Mouse (Mus musculus) frontal cortex, adult 2 months (tissue): ENCODE results near the gene Lce1a2. TPM values are rescaled to one million over a fixed set of nuclear protein-coding genes. Genes with fewer than 3 reads are reported as not detected.

Source experiments
- DNase-seq, 2 experiments: peaks; one replicate each; pipeline ENCODE4 v3.0.0; 2022; ENCODE audit warnings: low spot score in 1 of 2; ENCODE audit errors: extremely low spot score in 1 of 2
- polyA plus RNA-seq: library from polyadenylated mRNA; depleted of rRNA; stranded (reverse); fragments of >200 nt; gene quantifications from 2 replicates; pipeline ENCODE4 v1.2.3, GENCODE M21; 2012; rRNA removed

Lce1a2 gene
- polyA plus RNA-seq, result not detected in 2 replicates

DNA sequence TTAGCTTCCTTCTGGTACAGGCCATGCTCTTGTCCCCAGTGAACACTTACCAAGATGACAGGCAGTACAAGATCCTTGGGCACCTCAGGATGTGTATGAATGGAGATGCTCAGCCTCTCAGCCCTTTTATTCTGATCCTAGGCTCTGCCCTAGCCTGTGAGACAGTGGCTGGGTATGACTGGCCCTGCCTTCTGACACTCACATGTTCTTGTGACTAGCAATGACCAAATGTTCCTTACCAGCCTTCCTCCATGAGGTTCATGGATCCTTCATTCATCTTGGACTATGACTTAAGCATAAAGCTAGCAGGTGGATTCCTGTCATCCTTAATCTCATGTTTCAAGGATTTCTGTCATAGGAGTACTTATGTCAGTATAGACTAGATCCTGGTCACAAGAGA, at the start of gene Lce1a2:
Gene Lce1a2 (minus strand): TSS at position 101 of the 400 bp plus-strand sequence.
- no peak for DNase-seq

DNA sequence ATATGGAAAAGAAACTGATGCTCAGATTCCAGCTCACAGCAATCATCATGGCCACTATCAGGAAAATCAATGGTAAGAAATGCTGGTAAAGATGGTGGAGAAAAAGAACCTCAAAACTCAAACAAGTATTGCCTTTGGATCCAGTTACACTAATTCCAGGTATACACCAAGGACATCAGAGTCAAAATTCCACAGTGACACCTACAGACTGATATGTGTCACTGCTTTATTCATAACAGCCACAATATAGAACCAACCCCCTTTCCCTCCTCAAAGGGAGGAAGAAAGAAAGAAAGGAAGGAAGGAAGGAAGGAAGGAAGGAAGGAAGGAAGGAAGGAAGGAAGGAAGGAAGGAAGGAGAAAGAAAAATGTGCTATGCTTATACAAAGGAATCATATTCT, 45.0 kb upstream of the Lce1a2 start:
- no peak for DNase-seq

DNA sequence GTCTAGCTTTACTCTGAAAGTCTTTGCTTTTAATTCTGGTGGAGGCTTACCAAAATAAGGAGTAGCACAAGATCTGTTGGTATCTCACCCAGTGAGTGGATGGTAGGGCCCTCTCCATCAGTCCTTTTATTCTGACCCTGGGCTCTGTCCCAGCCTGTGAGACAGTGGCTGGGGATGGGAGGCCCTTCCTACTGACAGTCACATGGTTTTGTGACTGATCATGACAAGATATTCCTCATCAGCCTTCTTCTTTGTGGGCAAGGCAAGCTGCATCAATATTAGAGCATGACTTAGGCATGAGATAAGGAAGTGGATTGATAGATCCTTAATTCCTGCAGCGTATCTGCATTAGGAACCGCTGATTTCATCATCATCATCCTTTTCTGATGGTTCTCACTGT, 38.9 kb upstream of the Lce1a2 start, which contains the start of gene Lce1e:
Gene Lce1e (minus strand): TSS at position 101 of the 400 bp plus-strand sequence.
- no peak for DNase-seq

DNA sequence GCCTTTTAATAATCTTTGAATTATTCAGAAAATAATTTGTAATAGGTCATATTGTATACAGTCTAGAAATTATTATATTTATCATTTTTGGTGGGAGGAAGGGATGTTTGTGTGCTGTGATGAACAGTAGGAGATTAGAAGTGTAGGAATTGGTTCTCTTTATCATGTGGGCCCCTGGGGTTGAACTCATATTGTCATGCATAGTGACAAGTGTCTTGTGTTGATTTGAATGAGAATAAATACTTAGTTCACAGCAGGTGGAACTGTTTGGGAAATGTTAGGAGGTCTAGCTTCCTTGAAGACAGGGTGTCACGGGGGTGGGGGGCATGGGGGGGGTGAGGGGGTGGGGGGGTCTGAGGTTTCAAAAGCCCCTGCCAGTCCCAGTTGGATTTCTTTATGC, 24.5 kb upstream of the Lce1a2 start:
- no peak for DNase-seq

DNA sequence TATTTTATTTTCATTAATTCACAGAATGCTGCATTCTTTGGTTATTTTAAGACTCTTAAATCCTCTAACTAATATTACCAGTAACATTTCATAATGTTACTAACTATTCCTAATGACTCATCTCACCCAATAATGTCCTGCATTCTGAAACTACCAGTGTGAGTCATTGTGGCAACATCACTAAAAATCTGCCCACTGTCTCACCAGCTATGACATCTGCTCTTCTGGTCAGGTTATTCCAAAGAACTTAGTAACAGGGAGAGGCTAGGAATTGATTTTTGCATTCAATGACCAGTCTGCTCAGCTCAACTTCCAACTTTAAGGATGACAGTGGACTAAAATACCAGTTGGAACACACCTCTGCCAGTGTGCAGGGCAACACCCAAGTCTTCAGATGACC, 21.6 kb upstream of the Lce1a2 start:
- DNase-seq, result no peak

DNA sequence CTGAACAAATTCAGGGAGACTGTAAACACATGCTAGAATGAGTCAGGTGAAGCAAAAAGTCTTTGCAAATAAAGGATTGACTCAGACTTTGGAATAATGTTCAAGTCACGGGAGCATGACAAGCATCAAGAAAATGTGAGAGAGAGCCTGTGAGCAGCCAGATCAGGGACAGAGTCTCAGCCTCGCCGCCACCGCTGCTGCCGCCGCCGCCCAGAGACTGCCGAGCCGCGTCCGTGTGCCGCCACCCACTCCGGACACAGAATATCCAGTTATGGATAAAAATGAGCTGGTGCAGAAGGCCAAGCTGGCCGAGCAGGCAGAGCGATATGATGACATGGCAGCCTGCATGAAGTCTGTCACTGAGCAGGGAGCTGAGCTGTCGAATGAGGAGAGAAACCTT, 19.0 kb upstream of the Lce1a2 start:
- DNase-seq, result peak in 1 of 2 experiments; percentile 2

DNA sequence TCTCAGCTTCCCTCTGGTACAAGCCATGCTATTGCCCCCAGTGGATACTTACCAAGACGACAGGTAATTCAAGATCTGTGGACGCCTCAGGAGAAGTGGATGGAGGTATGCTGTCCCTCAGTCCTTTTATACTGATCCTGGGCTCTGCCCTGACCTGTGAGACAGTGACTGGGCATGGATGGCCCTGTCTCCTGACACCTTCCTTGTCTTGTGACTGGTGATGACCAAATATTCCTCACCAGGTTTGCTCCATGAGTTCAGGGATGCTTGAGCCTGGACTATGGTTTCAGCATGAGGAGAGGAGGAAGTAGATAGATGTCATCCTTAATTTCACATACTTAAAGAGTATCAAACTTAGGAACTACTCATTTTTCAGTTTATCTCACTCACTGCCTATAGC, 17.0 kb upstream of the Lce1a2 start, which contains the start of gene Lce1d:
Gene Lce1d (minus strand): TSS at position 101 of the 400 bp plus-strand sequence.
- DNase-seq, result no peak

DNA sequence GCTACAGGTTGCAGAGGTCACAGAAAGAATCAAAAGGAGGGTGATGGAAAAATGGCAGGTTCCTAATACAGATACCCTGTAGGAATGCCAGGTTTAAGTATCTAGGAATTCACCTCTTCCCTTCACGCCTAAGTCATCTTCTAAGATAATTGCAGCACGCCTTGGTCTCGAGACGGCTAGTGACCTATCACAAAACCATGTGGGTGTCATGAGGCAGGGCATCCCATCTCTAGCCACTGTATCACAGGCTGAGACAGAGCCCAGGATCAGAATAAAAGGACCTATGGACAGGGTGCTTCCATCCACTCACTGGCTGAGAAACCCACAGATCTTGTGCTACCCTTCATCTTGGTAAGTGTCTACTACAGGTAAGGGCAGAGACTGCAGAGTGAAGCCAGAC, 8.8 kb upstream of the Lce1a2 start, which contains the start of gene Lce1c:
Gene Lce1c (plus strand): TSS at position 301 of the 400 bp plus-strand sequence.
- no peak for DNase-seq

DNA sequence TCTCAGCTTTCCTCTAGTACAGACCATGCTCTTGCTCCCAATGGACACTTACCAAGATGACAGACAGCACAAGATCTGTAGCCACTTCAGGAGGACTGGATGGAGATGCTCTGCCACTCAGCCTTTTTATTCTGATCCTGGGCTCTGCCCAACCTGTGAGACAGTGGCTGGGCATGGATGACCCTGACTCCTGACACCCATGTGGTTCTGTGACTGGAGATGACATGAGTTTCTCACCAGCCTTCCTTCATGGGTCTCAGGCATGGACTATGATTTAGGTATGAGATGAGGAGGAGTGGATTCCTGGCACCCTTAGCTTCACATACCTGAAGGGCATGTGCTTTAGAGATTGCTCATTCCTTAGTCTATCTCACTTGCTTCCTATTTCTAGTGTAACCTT, 13.3 kb downstream of the Lce1a2 start, which contains the start of gene Lce1b:
Gene Lce1b (minus strand): TSS at position 101 of the 400 bp plus-strand sequence.
- DNase-seq, result no peak

DNA sequence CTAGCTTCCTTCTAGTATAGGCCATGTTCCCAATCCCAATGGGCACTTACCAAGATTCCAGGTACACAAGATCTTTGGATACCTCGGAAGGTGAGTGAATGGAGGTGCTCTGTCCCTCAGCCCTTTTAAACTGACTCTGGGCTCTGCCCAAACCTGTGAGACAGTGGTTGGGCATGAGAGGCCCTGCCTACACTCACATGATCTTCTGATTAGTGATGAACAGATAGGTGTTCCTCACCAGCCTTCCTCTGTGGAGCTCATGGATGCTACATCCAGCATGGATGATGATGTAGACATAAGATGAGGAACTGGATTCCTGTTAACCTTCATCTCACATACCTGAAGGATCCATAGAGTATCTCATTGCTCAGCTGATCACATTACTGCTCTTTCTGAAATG, 21.9 kb downstream of the Lce1a2 start, which contains the start of gene Lce1a1:
Gene Lce1a1 (minus strand): TSS at position 101 of the 400 bp plus-strand sequence.
- no peak for DNase-seq

DNA sequence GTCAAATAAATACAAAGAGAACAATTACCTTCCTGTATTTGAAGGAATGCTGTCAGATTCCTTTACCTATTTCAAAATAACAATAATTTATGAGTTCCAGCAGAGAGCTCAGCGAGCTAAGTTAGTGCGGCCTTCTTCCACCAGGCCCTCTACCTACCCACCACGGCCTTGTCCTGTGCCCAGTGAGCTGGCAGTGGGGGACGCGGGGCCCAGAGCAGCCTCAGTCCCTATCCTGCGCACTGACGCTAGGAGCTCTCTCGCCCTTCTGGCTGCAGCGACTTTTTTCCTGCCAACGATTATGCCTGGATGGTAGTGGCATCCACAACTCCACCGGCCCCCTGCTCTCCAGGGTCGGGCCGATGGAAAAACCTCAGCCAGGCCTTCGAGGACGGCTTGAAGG, 30.3 kb downstream of the Lce1a2 start:
- no peak for DNase-seq

DNA sequence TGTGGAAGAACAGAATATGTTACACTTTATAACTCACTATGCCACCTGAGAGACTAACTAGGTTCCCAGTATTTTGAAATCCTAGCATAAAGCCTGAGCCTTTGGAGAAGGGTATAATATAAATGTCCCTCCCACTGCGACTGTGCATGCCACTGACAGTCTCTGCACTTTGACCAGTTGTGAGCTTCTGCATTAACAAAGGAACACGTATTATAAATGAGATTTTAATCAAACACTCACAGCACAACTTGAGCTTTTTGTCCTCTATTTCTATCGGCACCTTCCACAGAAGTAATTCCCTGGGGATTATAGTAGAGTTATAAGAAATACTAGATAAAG, 31.5 kb downstream of the Lce1a2 start:
- DNase-seq, result no peak

DNA sequence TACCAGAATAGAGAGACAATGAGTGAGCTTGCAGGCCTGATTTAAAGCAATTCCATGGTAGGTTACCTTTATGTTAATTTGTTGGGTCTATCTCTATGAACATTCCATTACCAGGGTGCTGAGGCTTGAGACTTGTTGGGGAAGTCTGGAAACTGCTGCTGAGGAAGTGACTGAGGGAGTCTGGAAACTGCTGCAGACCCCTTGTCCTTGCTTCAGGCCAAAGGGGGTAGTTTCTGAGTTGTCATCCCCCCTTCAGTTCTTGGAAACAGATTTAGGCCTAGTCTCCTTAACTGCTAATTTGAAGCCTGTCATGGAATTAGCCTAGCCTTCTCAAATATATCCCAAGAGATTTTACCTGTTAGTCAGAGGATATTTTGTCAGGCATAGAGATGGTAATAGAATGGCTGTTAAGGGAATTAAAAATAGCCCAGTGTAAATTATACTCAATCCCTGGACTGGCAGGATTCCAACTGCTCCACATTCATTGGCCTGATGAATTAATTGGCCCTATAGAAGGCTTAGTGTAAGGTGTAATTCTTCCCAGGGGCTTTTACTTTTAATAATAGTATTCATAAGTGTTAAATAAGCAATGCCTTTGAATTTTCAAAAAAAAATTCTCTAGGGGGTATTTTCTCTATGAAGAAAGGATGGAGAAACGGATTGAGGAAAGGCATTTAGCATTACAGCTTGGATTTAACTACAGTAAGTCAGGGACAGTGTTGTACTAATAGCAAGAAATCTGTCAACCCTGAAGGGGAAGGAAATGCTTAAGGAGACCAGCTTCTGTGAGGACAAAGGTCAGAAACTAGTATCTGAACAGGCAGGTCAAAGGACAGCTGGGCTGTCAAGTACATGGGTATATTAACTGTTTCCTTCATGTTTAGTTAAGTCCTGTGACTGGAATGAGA, 32.1 kb downstream of the Lce1a2 start:
- DNase-seq, result no peak

DNA sequence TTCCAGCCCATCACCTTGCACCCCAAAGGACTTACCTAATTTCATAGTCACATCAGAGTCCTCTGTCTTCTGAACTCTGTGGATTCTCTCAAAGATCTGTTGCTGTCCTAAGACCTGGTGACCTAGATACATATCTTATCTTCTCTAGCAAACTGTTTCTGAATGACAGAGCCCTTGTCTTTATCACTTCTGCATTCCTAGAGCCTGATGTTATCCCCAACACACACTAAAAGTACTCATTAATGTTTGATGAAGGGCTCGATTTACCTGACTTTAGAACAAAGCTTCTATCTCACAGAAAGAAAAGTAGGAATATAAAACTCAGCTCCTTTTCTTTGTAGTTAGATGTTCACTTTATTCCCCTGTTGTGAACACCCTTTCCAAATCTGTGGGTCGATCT, 48.6 kb downstream of the Lce1a2 start, which contains the start of gene Lce6a:
Gene Lce6a (minus strand): TSS at position 101 of the 400 bp plus-strand sequence.
- DNase-seq, result no peak

Other genes with a start within 250 kb of the Lce1a2 start
- gene Gm9774, start 240.9 kb downstream of the Lce1a2 start, polyA plus RNA-seq, result 6.0 and 7.7 TPM in 2 replicates
- not detected in 2 replicates for gene Sprr2k, start 237.7 kb downstream of the Lce1a2 start, polyA plus RNA-seq
- gene Sprr1b, start 231.5 kb downstream of the Lce1a2 start, polyA plus RNA-seq, result not detected in 2 replicates
- gene Sprr3, start 211.6 kb downstream of the Lce1a2 start, polyA plus RNA-seq, result not detected in 2 replicates
- 0.46 and 0.70 TPM in 2 replicates for gene Sprr1a, start 184.4 kb downstream of the Lce1a2 start, polyA plus RNA-seq
- not detected in 2 replicates for gene Sprr4, start 169.8 kb downstream of the Lce1a2 start, polyA plus RNA-seq
- gene 2310046K23Rik, start 135.8 kb downstream of the Lce1a2 start, polyA plus RNA-seq, result not detected in 2 replicates
- gene Ivl, start 96.6 kb downstream of the Lce1a2 start, polyA plus RNA-seq, result not detected in 2 replicates
- gene Smcp, start 81.3 kb downstream of the Lce1a2 start, polyA plus RNA-seq, result not detected in 2 replicates
- gene 2210017I01Rik, start 62.8 kb downstream of the Lce1a2 start, polyA plus RNA-seq, result not detected in 2 replicates
- gene Lce6a, start 48.7 kb downstream of the Lce1a2 start, polyA plus RNA-seq, result not detected in 2 replicates
- not detected in 2 replicates for gene Lce1a1, start 22.0 kb downstream of the Lce1a2 start, polyA plus RNA-seq
- not detected in 2 replicates for gene Lce1b, start 13.4 kb downstream of the Lce1a2 start, polyA plus RNA-seq
- gene Lce1c, start 8.9 kb upstream of the Lce1a2 start, polyA plus RNA-seq, result not detected in 2 replicates
- gene Lce1d, start 16.9 kb upstream of the Lce1a2 start, polyA plus RNA-seq, result not detected in 2 replicates
- gene Lce1e, start 38.8 kb upstream of the Lce1a2 start, polyA plus RNA-seq, result not detected in 2 replicates
- gene Lce1f, start 50.0 kb upstream of the Lce1a2 start, polyA plus RNA-seq, result not detected in 2 replicates
- not detected in 2 replicates for gene Gm38119, start 68.8 kb upstream of the Lce1a2 start, polyA plus RNA-seq
- gene Lce1g, start 82.0 kb upstream of the Lce1a2 start, polyA plus RNA-seq, result not detected in 2 replicates
- gene Lce1h, start 94.8 kb upstream of the Lce1a2 start, polyA plus RNA-seq, result not detected in 2 replicates
- gene Lce1i, start 108.6 kb upstream of the Lce1a2 start, polyA plus RNA-seq, result not detected in 2 replicates
- gene Lce1j, start 120.2 kb upstream of the Lce1a2 start, polyA plus RNA-seq, result not detected in 2 replicates
- gene Lce1k, start 137.6 kb upstream of the Lce1a2 start, polyA plus RNA-seq, result not detected in 2 replicates
- gene Kprp, start 156.9 kb upstream of the Lce1a2 start, polyA plus RNA-seq, result 0.04 TPM in 1 of 2 replicates, not detected in the other
- gene Lce1l, start 181.0 kb upstream of the Lce1a2 start, polyA plus RNA-seq, result not detected in 2 replicates
- not detected in 2 replicates for gene 2310050C09Rik, start 199.9 kb upstream of the Lce1a2 start, polyA plus RNA-seq